Mouse (Mus musculus) brain, embryonic 18.5 days (tissue): ENCODE measurements around the gene Ckap5.
"Not testable (repeated sequence)": the region's sequence is repeated elsewhere in the genome, so short reads cannot be mapped to it uniquely, and the experiment has no call there.

Source experiments
- DNase-seq: peaks from one replicate; pipeline ENCODE4 v3.0.0-alpha.2; 2012; ENCODE audit warnings: low read depth, low spot score

Ckap5 gene

DNA sequence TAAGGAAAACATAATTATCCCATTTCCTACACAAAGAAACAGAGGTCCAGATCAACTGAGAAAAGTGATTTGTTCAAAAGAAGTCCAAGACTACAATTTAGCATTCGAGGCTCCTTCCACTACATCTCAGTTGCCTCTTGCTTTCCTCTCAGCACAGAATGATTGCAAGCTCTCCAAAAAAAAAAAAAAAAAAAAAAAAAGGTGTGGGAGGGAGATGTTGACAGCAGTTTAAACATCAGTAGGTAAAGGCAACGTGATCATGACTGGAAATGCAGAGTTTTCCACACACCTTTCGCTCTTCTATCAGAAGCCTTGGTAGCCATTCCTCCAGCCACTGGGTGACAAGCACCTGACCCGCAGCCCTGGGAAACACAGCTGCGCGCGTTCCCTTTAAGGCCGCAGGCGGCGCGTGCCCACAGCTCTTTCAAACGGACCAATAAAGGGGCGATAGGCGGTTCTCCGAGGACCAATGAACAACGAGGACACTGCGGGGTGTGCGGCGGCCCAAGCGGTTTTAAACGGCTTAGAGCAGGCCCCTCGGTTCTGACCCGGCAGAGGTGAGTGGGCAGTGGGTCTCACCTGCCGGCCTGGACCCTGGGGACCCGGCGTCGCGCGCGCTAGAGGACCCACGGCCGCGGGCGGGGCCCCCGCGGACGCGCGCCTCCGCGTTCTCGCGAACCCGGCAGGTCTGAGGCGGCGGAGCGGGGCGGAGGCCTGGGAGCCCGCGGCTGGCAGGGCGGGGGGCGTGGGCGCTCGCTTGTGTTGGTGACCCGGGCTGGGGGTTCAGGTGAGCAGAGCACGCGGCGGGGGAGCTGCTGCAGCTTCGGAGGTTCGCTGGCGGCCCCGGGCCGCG, at the start of gene Ckap5:
Gene Ckap5, plus strand, starts transcription at position 469 of the 853 bp plus-strand sequence.
- DNase-seq: peak; percentile 91

DNA sequence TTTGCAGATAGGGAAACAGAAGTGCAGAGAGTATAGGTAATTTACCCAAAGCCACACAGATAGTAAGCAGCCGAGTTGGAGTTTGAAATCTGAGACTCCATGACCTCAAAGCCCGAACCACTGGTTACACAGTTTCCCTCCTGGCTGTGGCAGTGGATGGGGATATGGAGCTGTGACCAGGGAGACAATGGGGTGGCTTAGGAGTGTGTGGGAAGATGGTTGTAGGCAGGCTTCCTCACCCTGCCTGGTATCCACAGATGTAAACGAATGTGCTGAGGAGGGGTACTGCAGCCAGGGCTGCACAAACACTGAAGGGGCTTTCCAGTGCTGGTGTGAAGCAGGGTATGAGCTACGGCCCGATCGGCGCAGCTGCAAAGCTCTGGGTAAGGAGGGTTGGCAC, 49.7 kb upstream of the Ckap5 start:
- no peak for DNase-seq

DNA sequence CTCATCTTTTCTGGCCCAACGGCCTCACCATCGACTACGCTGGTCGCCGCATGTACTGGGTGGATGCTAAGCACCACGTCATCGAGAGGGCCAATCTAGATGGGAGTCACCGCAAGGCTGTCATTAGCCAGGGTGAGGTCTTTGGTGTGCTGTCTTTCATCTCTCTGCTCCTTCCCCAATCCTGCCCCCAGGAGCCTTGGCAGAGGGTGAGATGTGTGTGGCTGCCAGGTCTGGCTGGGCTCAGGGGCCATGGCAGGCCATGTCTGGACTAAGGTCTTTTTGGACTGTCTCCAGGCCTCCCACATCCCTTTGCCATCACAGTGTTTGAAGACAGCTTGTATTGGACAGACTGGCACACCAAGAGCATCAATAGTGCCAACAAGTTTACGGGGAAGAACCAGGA, 46.2 kb upstream of the Ckap5 start:
- DNase-seq: no peak

DNA sequence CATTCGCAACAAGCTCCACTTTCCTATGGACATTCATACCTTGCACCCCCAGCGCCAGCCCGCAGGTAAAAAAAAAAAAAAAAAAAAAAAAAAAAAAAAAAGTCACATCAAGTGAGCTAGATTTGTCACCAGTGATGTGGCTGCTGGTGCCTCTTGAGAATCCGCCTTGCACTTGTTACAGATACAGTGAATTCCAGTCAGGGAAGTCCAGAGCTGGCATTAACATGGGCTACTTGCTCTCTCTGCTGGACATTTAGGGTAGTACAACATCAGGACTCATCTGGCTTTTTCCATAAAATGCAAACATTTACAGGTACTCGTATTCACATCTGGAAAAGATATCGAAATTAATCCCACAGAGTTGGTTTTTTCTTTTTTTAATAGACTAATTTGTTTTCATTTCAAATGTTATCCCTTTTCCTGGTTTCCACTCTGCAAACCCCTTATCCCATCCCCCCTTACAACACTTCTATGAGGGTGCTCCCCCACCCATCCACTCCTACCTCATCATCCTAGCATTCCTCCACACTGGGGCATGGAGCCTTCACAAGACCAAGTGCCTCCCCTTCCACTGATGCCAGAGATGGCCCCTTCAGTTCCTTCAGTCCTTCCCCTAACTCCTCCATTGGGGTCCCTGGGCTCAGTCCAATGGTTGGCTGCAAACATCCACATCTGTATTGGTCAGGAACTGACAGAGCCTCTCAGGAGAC, 45.6 kb upstream of the Ckap5 start:
- no peak for DNase-seq

DNA sequence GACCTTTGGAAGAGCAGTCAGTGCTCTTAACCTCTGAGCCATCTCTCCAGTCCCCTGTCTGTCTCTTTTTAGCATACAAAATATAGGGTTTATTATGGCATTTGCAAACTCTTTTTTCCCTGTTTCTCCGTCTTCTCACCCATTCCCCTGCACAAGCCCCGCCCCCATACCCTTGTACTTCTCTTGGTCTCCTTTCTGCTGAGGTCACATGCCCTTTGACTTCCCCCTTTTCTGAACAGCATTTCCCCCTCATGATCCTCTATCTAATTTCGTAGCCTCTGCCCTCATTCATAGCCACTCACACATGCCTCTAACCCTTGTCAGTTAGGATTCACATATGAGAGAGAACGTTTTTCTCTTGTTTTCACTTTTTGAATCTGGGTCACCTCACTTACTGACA, 41.9 kb upstream of the Ckap5 start:
- no peak for DNase-seq

DNA sequence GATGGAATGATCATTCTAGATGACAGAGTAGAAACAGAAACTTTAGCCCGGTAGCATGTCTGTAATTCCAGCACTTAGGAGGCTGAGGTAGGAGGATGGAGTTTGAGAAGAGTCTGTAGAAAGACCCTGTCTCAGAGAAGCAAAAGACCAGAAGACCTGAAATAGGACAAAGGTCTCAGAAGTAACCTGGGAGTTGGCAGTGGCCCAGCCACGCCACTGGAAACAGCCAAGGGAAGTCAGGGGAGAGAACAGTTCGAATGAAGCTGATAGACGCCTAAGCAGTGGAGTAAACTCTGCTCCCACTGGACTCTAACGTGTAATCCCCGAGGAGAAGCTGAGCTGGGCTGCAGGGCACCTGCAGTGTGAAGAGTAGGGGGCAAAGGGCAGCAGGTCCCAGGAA, 41.3 kb upstream of the Ckap5 start:
- no peak for DNase-seq

DNA sequence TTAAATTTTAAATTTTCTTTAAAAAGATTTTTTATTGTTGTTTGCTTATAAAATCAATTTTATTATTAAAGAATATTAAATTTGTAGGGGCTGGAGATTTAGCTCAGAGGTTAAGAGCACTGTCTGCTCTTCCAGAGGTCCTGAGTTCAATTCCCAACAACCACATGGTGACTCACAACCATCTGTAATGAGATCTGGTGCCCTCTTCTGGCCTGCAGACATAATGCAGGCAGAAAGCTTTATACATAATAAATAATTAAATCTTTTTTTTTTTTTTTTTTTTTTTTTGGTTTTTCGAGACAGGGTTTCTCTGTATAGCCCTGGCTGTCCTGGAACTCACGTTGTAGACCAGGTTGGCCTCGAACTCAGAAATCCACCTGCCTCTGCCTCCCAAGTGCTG, 39.3 kb upstream of the Ckap5 start:
- DNase-seq: not testable (repeated sequence)

DNA sequence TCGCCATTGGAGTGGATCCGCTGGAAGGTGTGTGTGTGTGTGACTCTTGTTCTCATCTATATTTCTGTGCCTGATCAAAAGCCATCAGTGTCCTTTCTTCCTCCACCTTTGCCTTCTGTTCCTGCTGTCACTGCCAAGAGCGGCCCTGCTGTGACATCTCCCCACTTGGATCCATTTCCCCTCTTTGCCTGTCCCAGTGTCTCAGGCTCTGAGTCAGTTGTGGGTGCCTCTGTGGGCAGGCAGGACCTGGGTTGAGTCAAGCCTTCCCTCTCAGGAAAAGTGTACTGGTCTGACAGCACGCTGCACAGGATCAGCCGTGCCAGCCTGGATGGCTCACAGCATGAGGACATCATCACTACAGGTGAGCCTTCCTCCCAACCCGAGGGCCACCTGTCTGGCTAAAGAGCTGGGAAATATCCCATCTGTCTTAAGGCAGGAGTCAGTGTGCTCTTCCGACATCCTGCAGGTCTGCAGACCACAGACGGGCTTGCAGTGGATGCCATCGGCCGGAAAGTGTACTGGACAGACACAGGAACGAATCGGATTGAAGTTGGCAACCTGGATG, 34.4 kb upstream of the Ckap5 start:
- no peak for DNase-seq

DNA sequence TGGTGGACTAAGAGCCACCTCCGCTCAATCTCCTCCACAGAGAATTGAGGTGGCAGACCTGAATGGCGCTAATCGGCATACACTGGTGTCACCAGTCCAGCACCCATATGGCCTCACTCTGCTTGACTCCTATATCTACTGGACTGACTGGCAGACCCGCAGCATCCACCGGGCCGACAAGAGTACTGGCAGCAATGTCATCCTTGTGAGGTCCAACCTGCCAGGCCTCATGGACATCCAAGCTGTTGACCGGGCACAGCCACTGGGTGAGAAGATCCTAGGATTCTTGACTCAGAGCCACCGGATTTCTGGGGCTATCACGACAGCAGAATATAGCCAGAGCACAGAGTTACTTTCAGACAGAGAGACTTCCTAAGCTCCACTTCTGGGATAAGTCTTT, 32.6 kb upstream of the Ckap5 start:
- DNase-seq: no peak

DNA sequence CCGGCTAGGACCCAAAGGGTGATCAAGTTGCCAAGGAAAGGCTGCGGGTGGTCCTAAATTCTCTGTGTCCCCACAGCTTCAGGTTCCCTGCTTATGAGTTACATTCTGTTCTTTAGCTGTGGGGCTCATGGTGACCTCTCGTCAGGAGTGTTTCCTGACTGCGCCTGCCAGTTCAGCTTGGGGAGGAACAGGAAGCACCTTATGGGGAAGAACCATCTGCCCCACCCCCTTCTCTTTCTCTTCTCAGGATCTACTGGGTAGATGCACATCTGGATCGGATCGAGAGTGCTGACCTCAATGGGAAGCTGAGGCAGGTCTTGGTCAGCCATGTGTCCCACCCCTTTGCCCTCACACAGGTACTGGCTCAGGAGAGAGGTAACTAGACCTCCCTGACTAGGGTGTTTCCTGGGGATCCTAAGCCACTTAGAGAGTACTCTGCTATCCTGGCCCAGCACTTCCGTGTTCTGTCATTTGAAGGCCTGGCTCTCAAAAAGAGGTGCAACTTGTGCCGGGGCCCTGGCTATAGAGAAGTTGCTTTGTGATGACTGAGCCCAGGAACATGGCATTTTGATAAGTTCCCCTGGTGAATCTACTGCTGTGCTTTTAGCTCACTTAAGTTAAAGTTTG, 28.4 kb upstream of the Ckap5 start:
- DNase-seq: no peak

DNA sequence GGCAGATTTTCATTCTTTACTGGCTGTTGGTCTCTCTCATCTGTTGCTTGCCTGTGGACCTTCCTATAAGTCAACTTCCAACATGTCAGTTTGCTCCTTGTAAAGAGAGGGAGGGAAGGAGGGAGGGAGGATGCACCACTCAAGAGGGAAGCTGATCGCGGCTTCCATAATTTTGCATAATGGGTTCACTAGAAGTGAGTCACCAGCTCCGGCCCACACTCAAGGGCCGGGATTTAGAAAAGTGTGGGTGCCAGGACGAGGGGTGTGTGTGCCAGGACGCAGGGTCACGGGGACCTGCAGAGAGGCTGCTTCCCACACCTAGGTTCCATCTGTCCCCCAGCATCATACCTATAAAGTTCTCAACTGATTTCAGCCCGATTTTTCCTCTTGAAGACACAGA, 18.5 kb upstream of the Ckap5 start:
- no peak for DNase-seq

DNA sequence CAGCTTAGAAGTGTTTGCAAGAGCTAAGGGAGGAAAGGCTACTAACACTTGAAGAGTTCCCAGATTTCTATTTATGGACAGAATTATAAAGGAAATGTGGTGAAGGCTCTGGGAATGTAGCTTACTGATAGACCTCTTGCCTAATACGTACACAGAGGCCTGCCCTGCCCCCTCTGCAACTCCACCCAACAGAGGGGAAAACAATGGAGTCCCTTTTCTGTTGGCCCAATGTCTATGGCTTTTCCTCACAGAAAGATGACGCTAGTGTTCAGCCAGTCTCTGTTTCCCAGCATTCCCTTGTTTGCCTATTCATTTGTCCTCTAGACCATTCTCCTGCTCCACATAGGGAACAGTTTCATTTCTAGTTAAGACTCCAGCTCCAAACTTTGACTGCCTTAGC, 9.4 kb upstream of the Ckap5 start:
- no peak for DNase-seq

DNA sequence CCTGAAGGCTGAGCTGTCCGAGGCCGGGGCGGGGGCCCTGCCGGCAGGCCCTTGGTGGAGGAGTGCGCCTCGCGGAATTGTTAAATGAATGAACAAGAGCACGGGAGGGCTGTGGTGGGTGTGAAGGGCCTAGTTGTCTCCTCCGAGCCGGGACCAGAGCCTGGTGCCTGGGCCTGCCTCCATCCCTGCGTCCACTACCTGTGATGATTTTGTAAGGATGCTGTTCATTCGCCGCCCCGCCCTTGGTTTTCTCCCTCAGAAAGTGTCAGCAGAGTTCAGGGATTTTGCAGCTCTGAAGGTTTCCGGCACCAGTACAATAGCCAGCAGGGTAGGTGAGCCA, 555 bp downstream of the Ckap5 start:
- peak; percentile 6 for DNase-seq

DNA sequence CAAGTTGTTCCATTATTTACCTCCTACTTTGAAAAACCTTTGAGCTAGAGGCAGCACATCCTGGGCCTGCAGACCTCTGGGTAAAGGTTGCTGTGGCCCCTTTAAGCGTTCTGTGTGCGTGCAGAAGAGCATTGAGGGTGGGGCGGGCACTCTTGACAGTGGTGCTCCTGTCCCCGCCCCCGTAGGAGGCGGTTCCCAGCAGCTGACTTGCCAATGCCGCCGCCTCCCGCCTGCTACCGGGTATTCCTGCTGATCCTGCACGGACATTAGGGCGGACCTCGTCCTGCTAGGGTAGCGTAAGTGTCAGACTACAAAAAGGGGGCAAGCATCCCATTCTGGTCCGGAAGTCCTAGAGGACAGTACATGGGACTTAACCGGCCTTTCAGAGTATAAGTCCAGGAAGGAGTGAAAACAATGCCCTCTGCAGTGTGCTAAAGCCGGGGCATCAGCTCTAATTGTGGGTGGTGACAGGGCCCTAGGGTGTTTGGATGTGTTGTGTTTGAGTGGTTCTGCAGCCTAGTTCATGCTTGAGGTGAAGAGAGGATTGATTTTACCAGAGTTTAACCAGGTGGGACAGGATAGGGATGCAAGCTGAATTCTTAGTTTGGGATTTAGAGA, 11.1 kb downstream of the Ckap5 start:
- peak; percentile 10 for DNase-seq

DNA sequence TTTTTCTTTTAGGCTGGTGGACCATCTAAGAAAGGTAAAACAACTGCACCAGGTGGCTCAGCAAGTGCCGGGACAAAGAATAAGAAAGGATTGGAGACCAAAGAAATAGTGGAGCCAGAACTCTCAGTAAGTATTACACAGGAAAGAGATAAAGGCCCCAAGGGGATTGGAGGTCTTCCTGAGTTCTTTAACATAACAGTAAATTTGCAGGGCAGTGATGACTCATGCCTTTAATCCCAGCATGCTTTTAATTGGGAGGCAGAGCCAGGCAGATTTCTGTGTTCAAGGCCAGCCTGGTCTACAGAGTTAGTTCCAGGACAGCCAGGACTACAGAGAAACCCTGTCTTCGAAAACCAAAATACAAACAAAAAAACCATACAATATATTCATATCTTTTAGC, 41.6 kb downstream of the Ckap5 start:
- no peak for DNase-seq

DNA sequence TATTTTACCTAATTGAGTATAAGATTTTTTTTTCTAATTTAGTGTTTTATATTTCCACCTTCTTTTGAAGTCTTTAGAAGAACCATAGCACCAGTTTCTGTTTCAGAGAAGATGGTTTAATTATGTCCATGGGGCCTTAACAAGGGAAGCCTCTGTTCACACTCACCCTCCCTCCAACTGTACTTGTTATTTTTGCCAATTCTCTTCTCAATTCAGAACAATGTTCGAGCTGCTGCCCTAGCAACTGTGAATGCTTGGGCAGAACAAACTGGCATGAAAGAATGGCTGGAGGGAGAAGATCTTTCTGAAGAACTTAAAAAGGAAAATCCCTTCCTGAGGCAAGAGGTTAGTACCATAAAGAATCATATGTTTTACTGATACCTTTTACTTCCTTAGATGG, 54.3 kb downstream of the Ckap5 start:
- no peak for DNase-seq

DNA sequence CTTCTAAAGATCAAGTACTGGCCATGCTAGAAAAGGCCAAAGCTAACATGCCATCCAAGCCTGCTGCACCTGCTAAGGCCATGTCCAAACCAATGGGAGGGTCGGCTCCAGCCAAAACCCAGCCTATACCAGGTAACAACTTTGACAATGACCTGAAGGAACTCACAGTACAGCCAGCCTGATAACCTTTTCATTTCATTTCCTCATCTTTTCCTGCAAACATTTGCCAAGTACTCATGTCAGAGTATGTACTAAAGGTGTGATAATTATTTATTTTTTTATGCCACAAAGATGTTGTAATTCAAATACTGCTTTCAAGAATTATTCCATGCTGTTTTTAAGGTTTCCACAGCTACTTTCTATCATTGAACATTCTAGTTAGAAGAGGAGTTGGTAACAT, 59.7 kb downstream of the Ckap5 start:
- no peak for DNase-seq

DNA sequence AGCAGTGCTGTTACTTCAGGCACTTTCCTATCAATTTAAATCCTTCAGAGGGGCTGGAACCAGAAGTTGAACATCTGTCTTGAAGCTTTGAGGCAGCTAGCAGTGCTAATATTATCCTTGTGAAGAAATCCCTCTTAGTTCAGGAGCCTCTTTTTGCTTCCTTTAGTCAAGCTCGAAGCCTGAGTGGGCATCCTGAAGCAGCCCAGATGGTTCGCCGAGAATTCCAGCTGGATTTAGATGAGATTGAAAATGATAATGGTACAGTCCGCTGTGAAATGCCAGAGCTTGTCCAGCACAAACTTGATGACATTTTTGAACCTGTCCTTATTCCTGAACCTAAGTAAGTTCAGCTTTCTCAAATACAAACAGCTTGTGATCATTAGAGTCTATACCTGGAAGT, 73.9 kb downstream of the Ckap5 start:
- no peak for DNase-seq

DNA sequence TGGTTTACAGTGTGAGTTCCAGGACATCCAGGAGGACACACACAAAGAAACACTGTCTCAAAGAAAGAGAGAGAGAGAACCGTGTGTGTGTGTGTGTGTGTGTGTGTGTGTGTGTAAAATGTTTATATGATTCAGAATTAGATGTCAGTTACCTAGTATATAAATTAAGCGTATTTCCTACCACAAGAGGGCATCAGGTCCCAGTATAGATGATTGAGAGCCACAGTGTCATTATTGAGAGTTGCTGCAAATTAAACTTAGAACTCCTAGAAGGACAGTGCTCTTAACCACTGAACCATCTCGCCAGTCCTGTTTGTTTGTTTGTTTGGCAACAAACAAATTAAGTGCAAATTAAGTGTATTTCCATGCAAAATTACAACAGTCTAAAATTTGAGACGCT, 75.8 kb downstream of the Ckap5 start:
- no peak for DNase-seq

DNA sequence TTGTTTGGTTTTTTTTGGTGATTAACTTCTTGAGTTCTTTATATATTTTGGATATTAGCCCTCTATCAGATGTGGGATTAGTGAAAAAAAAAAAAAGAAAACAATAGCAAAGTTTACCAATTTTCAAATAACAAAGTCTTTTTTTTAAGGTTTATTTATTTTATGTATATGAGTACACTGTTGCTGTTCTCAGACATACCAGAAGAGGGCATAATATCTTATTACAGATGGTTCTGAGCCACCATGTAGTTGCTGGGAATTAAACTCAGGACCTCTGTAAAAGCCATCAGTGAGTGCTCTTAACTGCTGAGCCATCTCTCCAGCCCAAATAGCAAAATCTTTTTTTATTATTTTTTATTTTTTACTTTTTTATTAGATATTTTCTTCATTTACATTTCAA, 82.8 kb downstream of the Ckap5 start:
- not testable (repeated sequence) for DNase-seq

DNA sequence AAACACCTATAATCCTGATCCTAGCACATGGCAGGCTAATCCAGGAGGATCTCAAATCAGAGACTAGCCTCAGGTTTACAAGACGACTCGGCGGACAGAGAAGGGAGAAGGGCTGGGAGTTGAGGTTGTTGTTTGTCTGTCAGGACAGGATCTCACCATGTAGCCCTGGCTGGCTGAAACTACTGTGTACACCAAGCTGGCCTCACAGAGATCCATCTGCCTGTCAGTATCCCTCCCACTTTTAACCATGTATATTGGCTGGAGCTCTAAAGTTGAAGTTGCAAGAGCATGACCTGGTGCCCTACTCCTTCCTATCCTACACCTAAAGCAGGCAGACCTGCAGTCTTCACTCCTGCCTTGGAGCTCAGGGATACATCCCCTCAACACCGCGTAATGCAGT, 95.8 kb downstream of the Ckap5 start:
- no peak for DNase-seq

DNA sequence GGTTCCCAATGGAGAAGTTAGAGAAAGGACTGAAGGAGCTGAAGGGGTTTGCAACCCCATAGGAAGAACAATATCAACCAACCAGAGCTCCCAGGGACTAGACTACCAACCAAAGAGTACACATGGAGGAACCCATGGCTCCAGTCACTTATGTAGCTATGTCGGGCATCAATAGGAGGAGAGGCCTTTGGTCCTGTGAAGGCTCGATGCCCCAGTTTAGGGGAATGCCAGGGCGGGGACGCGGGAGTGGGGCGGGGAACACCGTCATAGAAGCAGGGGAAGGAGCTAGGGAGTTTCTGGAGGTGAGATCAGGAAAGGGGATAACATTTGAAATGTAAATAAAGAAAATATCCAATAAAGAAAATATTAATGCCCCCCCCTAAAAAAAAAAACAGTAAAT, 96.8 kb downstream of the Ckap5 start:
- not testable (repeated sequence) for DNase-seq
